Comparison of ENCODE assay signal across 21 mouse cellular contexts in genomic region chr1:95748940-95749339, GRCm38 (mm10).
"Had no signal": no experiment of that assay in that cellular context is flagged by ENCODE, and none has a peak within 500 bp of the region (broad histone marks: within the 10 kb centered on the region; RNA-seq: fewer than 3 reads in every experiment).

No protein-coding gene starts in this region.

- H3K27ac ChIP-seq: kidney, postnatal 0 days; layer of hippocampus, adult 2 months; left cerebral cortex, adult 2 months; liver, embryonic 13.5 days; midbrain, embryonic 10.5 days; midbrain, embryonic 13.5 days; neural tube, embryonic 13.5 days; stomach, embryonic 15.5 days had no signal

- ATAC-seq: midbrain, embryonic 13.5 days; midbrain, embryonic 16.5 days had no signal

- H3K36me3 ChIP-seq: liver, embryonic 13.5 days; midbrain, embryonic 10.5 days; midbrain, embryonic 13.5 days; neural tube, embryonic 13.5 days; stomach, embryonic 15.5 days had no signal

- H3K9ac ChIP-seq: liver, embryonic 13.5 days; midbrain, embryonic 13.5 days; neural tube, embryonic 13.5 days; stomach, embryonic 15.5 days had no signal

- H3K27me3 ChIP-seq: liver, embryonic 13.5 days; megakaryocyte, embryonic 14.5 days; midbrain, embryonic 13.5 days; neural tube, embryonic 13.5 days; stomach, embryonic 15.5 days had no signal

- H3K9me3 ChIP-seq: liver, embryonic 13.5 days; megakaryocyte, embryonic 14.5 days; midbrain, embryonic 10.5 days; midbrain, embryonic 13.5 days; neural tube, embryonic 13.5 days; stomach, embryonic 15.5 days had no signal

- H3K4me1 ChIP-seq: liver, embryonic 13.5 days; megakaryocyte, embryonic 14.5 days; midbrain, embryonic 10.5 days; midbrain, embryonic 13.5 days; neural tube, embryonic 13.5 days; stomach, embryonic 15.5 days had no signal

- H3K4me3 ChIP-seq: layer of hippocampus, adult 2 months; left cerebral cortex, adult 2 months; liver, embryonic 13.5 days; megakaryocyte, embryonic 14.5 days; midbrain, embryonic 10.5 days; midbrain, embryonic 13.5 days; myocyte; neural tube, embryonic 13.5 days; stomach, embryonic 15.5 days had no signal

- DNase-seq: kidney, postnatal 25 days; layer of hippocampus, adult 9-11 months; layer of hippocampus, postnatal 36 days; liver, embryonic 13.5 days; lung, adult 2 months; lung, postnatal 14 days; lung, postnatal 4 days; retina, postnatal 1 day; right cerebral cortex, postnatal 25 days; spleen, adult 18-20 months; thymus, postnatal 25 days had no signal
